Mouse (Mus musculus) hindbrain, embryonic 14.5 days (tissue): ENCODE measurements around the gene Tmem222. TPM values are rescaled to one million over a fixed set of nuclear protein-coding genes. Genes with fewer than 3 reads are reported as not detected.

Experiments
- ATAC-seq: fragments of 200-750 bp; cut with Nextera tagmentation; 2 replicates; pipeline ENCODE4 v1.8.0; 2017; ENCODE audit warnings: moderate number of reproducible peaks, mild to moderate bottlenecking, moderate TSS enrichment, moderate library complexity; ENCODE audit not compliant: low FRiP score
- DNase-seq: peaks from one replicate; pipeline ENCODE4 v3.0.0-alpha.2; 2015; ENCODE audit warnings: low spot score
- H3K27ac ChIP-seq: fragments of 300-500 bp; sonication (generic); 2 replicates; pipeline ENCODE4 v1.5.1; 2014; ENCODE audit warnings: mild to moderate bottlenecking, moderate library complexity
- H3K27me3 ChIP-seq: fragments of 300-500 bp; sonication (generic); 2 replicates; pipeline ENCODE4 v1.6.1; 2014; ENCODE audit warnings: mild to moderate bottlenecking, low read length, mixed read lengths; ENCODE audit not compliant: control insufficient read depth, insufficient read depth
- H3K36me3 ChIP-seq: fragments of 300-500 bp; sonication (generic); replicated peaks from 2 replicates; pipeline ENCODE4 v1.6.1; 2014; ENCODE audit not compliant: control insufficient read depth, insufficient read depth
- H3K4me1 ChIP-seq: fragments of 300-500 bp; sonication (generic); replicated peaks from 2 replicates; pipeline ENCODE4 v1.6.1; 2014; ENCODE audit warnings: antibody characterized with exemption, low read length, mixed read lengths; ENCODE audit not compliant: control insufficient read depth, insufficient read depth
- H3K4me2 ChIP-seq: fragments of 300-500 bp; sonication (generic); replicated peaks from 2 replicates; pipeline ENCODE4 v1.6.1; 2014; ENCODE audit warnings: mild to moderate bottlenecking, moderate library complexity
- H3K4me3 ChIP-seq: fragments of 300-500 bp; sonication (generic); replicated peaks from 2 replicates; pipeline ENCODE4 v1.5.1; 2014; ENCODE audit warnings: mild to moderate bottlenecking, low read length
- H3K9ac ChIP-seq: fragments of 300-500 bp; sonication (generic); 2 replicates; pipeline ENCODE4 v1.6.1; 2014
- H3K9me3 ChIP-seq: fragments of 300-500 bp; sonication (generic); 2 replicates; pipeline ENCODE4 v1.6.1; 2016; ENCODE audit warnings: low read length; ENCODE audit not compliant: control insufficient read depth
- WGBS: fragments of 180-500 bp; shearing (Covaris S2); extraction: QIAGEN DNeasy Blood & Tissue Kit; methylation state at CpG from one replicate; pipeline ENCODE4 v1.1.7; 2014; 5-methylcytosine and 5-hydroxymethylcytosine counted together
- polyA plus RNA-seq: library from polyadenylated mRNA; unstranded; fragments of >200 nt; fragmentation: Nextera tagmentation; extraction: Ambion mirVana; gene quantifications from 2 replicates; pipeline ENCODE4 v1.2.1, GENCODE M21; 2014

Gene Tmem222
- polyA plus RNA-seq, 1 experiment from 2014 or later: 121 TPM

DNA sequence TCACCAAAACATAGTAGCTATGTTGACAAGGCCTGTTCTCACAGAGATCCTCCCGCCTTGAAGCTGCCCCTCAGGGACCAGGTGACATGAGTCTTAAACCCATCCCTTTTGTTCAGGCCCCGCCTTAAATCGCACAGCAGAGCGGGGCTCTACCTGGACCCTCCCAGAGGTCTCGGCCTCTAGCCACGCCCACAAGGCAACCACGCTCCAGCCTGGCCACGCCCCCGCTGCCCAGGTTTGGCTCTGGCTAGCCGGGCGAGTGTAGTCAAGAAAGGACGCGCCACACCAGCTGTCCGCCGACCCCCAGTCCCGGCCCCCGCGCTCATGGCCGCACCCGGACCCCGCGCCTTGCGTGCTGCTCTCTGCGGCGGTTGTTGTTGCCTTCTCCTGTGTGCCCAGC, 56.9 kb downstream of the Tmem222 start:
- Histone ChIP-seq H3K4me2 (peak overlapping the region; percentile 48), H3K27me3 (peaks cover 26% of the 10 kb centered on the region), H3K27ac (no peak overlapping the region), H3K9ac (peak overlapping the region; percentile 37), H3K9me3 (no peaks in the 10 kb centered on the region), H3K36me3 (no peaks in the 10 kb centered on the region), H3K4me1 (0 out of 2 replicates have a peak, but pooled peaks cover 5% of the 10 kb centered on the region), H3K4me3 (peak overlapping the region; percentile 21)
- no peak for ATAC-seq
- WGBS: 2% methylated on average over 25 of the region's 25 CpGs
- DNase-seq: no peak

DNA sequence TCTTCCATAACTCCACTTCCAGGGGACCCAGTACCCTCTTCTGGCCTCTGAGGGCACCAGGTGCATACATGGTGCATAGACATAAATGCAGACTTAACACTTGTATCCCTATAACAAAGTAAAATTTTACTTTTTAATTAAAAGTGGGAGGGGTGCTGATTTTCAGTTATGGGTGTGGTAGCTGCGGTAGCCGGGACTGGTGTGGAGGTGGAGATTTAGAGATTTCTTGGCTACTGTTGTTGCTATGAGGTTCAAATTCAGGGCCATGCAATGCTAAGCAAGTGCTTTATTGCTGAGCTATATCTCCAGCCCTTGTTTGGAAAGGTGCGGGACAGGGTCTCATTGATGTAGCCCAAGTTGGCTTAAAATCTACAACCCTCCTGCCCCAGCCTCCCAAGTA, 58.8 kb downstream of the Tmem222 start:
- no peak overlapping the region for H3K27ac ChIP-seq
- H3K4me1 ChIP-seq: 0 out of 2 replicates have a peak, but pooled peaks cover 2% of the 10 kb centered on the region
- no peak overlapping the region for H3K9ac ChIP-seq
- H3K36me3 ChIP-seq: no peaks in the 10 kb centered on the region
- ATAC-seq: no peak
- no peaks in the 10 kb centered on the region for H3K9me3 ChIP-seq
- no peak overlapping the region for H3K4me3 ChIP-seq
- H3K4me2 ChIP-seq: no peak overlapping the region
- H3K27me3 ChIP-seq: peaks cover 30% of the 10 kb centered on the region
- no peak for DNase-seq
- WGBS: 94% methylated on average over 3 of the region's 3 CpGs

GRCm38 (mm10) chr4:133217641-133218040, 60.0 kb downstream of the Tmem222 start:
- Histone ChIP-seq H3K9ac (no peak overlapping the region), H3K36me3 (no peaks in the 10 kb centered on the region), H3K27me3 (peaks cover 37% of the 10 kb centered on the region), H3K27ac (no peak overlapping the region), H3K4me3 (no peak overlapping the region), H3K4me2 (no peak overlapping the region), H3K9me3 (no peaks in the 10 kb centered on the region), H3K4me1 (peaks cover 10% of the 10 kb centered on the region; the same call in 1 of the 2 replicates)
- peak; percentile 82 for DNase-seq
- ATAC-seq: no peak
- under 1% methylated on average over 5 of the region's 5 CpGs for WGBS

Other genes with a start within 250 kb of the Tmem222 start
- 21.0 and 23.9 TPM in 2 replicates for gene Wasf2, start 147.3 kb downstream of the Tmem222 start, polyA plus RNA-seq
- gene Cd164l2, start 65.7 kb downstream of the Tmem222 start, polyA plus RNA-seq: 2.2 TPM in 2 replicates
- 1.5 and 2.3 TPM in 2 replicates for gene Gpr3, start 65.3 kb downstream of the Tmem222 start, polyA plus RNA-seq
- gene Map3k6, start 37.0 kb downstream of the Tmem222 start, polyA plus RNA-seq: 1.7 and 3.0 TPM in 2 replicates
- gene Sytl1, start 14.7 kb downstream of the Tmem222 start, polyA plus RNA-seq: 0.26 and 0.43 TPM in 2 replicates
- gene Wdtc1, start 75.7 kb upstream of the Tmem222 start, polyA plus RNA-seq: 25.6 and 27.0 TPM in 2 replicates
- gene Slc9a1, start 91.9 kb upstream of the Tmem222 start, polyA plus RNA-seq: 8.5 and 9.0 TPM in 2 replicates
- 0.09 and 0.16 TPM in 2 replicates for gene Tent5b, start 202.3 kb upstream of the Tmem222 start, polyA plus RNA-seq
- 12.3 and 14.8 TPM in 2 replicates for gene Trnp1, start 220.8 kb upstream of the Tmem222 start, polyA plus RNA-seq
- gene Kdf1, start 241.2 kb upstream of the Tmem222 start, polyA plus RNA-seq: 0.16 TPM in 1 of 2 replicates, not detected in the other